Mouse (Mus musculus): Measurements from ENCODE around the gene Slc38a3.

GRCm38 (mm10) chr9:107618098-107618497 lies 51.2 kb downstream of the Slc38a3 start:
- TF ChIP-seq POLR2A (IDR thresholded peaks at IDR 0.05; ENCODE audit: insufficient read depth, low read depth, low read length) (no peak), CTCF (IDR thresholded peaks at IDR 0.05; ENCODE audit: insufficient read depth, low read depth, low read length) (no peak)
